Mouse (Mus musculus) heart, adult 2 months (tissue): Measurements from ENCODE around the gene Rnf181.

ENCODE experiments used
- CTCF ChIP-seq: fragments of 200-600 bp; IDR thresholded peaks from 2 replicates; pipeline ENCODE4 v1.8.1; 2022; ENCODE audit warnings: antibody characterized with exemption, mild to moderate bottlenecking, moderate library complexity
- EP300 ChIP-seq: fragments of 200-500 bp; IDR thresholded peaks from 2 replicates; pipeline ENCODE4 v1.6.1; 2011; ENCODE audit warnings: low read depth, low read length, control low read depth; ENCODE audit not compliant: insufficient read depth
- POLR2A ChIP-seq: fragments of 200-500 bp; IDR thresholded peaks from 2 replicates; pipeline ENCODE4 v1.6.1; 2011; ENCODE audit warnings: mild to moderate bottlenecking, low read depth, low read length, control low read depth; ENCODE audit not compliant: insufficient read depth

GRCm38 (mm10) chr6:72369557-72369956, 2.8 kb upstream of the Rnf181 start:
- TF ChIP-seq CTCF (no peak; the same call in 1 of the 2 replicates), POLR2A (no peak), EP300 (no peak)
